Mouse (Mus musculus) right cerebral cortex, adult 18-20 months (tissue): ENCODE data around the gene Lrrc20.

Experiments
- DNase-seq: peaks from one replicate; pipeline ENCODE4 v3.0.0; 2022; ENCODE audit warnings: mixed read lengths

The Lrrc20 gene

DNA sequence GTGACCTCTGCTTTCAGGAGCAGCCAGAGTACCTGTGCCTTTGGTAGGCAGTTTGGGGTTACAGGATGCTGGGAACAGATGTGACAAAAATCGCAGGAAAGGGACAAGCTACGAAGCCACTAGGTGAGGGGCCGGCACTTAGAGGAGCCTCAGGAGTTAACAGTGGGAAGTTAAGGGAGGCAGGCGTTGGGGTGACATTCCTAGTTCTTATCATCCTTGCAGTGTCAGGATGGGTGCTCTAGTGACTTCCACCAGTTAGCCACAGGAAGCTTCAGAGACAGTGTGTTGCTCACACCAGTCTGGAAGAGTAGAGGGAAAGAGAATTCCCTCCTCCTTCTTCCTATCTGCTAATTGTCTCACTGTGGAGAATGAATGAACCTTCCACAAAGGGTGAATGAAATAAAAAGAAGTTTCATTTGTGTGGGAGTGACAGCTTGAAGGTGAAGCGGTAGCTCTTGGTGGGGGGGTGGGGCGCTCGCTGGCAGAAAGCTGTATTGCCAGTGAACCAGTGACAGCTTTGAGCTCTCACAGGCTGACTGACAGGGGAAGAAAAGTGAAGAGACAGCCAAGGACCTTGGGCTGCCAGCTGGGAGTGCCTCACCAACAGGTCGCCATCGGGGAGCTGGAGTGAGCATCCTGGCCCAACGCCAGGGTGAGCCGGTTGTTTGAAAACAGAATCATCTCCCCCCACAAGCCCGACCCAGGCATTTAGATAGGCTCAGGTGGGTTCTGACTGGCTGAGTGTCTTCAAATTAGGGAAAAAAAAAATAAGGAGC, 41.9 kb downstream of the Lrrc20 start:
- no peak for DNase-seq

DNA sequence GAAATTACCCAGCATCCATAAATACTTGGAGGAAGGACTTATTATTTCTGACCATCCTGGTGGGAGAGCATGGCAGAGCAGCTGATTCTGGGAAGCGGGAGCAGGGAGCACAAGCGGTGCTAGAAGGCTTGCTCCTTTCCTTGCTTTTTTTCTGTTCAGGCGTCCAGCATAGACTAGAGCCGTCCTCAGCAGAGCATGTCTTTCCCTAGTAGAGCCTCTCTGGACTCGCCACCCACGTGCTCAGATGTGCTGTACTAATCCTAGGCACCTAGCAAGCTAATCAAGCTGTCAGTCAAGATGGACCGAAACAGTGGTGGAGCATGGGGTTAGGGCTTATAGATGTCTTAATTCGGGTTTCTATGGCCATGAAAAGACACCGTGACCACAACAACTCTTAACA, 42.7 kb downstream of the Lrrc20 start:
- DNase-seq = no peak

DNA sequence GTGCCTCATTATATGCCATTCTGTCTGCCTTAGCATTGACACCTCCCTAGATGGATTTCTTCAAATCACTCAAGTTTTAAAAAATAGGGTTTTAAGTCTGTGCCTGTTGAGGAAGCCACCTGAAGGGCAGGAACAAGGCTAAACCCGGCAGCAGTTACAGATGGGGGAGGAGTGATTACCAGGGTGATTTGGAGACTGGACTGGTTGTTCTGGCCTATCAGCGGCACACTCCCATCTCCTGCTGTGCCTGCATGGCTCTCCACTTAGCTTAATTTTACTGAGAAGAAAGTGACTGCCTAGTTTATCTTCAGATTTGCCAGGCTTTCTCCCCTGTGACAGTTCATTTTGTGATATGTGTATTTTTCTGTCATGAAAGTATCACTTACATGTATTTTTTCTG, 43.9 kb downstream of the Lrrc20 start:
- DNase-seq = no peak

DNA sequence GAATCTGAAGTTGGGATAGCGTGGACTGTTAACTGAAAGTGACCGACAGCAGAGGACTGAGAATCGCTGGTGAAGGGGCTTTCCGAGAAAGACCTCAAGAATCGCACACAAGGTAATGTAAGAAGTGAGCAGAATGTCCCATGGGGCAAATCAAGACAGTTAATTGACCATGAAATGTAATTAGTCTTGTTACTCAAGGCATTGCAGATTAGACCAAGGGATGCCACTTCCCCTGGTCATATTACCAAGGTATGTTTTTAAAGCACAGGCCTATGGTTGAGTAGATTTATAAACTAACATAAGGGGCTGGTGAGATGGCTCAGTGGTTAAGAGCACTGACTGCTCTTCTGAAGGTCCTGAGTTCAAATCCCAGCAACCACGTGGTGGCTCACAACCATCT, 45.1 kb downstream of the Lrrc20 start:
- no peak for DNase-seq

DNA sequence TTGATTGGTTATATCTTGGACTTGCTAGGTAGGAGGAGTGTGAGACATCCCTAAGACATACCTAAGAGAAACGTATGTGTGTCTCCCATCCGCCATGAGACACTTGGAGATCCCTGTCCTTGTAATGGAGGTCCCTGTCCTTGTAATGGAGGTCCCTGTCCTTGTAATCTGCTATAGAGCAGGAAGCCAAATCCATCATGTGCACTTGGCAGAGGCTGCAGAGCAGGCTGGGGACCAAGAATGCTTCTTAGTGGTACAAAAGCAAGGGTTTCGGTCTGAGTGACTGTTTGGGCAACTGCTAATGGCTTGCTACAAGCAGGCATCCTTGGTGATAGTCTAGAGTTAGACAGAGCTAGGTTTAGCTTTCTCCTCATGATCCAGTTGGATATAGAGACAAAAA, 55.3 kb downstream of the Lrrc20 start:
- no peak for DNase-seq

DNA sequence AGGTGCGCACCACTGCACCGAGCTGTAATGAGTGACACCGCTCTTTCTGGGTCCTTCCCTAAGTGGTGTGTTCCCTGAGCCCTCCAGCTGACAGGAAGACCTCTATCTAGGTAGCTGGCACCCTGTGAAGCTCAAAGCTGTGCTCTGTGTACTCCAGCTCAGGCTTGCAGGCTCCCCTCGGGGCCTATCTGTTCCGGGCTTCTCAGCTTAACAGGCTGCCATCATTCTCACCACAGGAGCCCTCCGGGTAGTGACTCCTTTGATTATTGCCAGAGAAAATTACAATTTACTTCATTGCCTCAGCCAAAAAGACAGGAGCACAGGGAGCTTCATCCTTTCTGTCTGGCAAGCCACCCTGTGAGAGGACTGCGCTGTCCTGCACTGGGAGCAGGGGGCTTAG, 57.7 kb downstream of the Lrrc20 start:
- DNase-seq = no peak

DNA sequence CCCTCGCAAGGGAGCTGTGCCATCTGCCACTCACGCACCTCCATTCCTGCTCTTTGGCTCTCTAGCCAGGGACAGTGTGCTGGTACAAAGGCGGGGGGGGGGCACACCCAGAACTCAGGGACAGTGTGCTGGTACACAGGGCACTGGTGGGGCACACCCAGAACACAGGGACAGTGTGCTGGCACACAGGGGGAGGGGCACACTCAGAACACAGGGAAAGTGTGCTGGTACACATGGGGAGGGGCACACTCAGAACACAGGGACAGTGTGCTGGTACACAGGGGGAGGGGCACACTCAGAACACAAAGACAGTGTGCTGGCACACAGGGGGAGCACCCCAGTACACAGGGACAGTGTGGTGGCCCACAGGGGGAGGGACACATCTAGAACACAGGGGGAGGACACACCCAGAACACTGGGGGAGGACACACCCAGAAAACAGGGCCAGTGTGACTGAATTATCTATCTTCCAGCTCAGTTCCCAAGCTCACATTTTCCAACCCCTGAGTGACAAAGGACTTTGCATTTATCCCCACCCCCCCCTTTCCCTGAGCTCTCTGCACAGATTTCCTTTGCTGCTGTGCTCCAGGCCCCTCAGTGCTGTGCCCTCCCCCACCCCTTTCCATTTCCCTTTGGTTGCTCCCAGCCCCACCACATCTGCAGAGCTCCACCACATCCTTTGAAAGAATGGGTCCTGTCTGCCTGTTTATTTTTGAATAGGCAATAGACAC, 58.9 kb downstream of the Lrrc20 start:
- no peak for DNase-seq

DNA sequence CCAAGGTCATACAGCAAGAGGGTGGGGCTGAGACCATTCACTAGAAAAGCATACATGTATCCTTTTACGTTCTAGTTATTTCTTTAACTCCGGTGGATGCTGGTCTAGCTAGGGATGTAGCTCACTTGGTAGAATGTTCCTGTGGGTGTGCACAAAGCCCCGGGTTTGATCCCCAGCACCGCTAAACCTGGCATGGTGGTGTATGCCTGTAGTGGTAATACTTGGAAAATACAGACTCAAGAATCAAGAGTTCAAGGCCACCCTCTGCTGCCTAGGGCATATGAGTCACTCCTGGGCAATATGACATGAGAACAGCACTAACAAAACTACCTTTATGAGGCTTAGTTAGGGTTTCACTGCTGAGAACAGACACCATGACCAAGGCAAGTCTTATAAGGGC, 59.8 kb downstream of the Lrrc20 start:
- no peak for DNase-seq

GRCm38 (mm10) chr10:61536130-61537035, 60.8 kb downstream of the Lrrc20 start:
- DNase-seq = no peak

GRCm38 (mm10) chr10:61537036-61537380, 61.4 kb downstream of the Lrrc20 start:
- DNase-seq = no peak

- DNase-seq = no peak
Observed at GRCm38 (mm10) chr10:61538446-61538845, 62.8 kb downstream of the Lrrc20 start.

GRCm38 (mm10) chr10:61544127-61544862, 68.7 kb downstream of the Lrrc20 start:
- DNase-seq = no peak

DNA sequence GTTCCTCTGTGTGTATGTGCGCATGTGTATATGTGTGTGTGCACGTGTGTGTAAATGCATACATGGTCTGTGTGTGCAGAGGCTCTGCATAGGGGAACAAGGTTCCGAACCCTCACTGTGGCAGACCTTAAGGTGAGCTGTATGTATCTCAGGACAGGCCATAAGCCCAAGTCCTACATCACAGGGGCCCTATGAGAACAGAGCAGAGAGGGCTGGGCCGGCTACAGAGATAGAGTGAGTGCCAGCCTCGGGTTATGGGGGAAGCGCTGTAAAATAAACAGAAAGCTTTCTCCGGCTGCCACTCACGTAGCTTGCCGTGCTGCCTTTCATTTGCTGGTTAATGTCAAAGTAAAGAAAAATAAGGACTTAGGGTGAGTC, 69.3 kb downstream of the Lrrc20 start:
- no peak for DNase-seq

DNA sequence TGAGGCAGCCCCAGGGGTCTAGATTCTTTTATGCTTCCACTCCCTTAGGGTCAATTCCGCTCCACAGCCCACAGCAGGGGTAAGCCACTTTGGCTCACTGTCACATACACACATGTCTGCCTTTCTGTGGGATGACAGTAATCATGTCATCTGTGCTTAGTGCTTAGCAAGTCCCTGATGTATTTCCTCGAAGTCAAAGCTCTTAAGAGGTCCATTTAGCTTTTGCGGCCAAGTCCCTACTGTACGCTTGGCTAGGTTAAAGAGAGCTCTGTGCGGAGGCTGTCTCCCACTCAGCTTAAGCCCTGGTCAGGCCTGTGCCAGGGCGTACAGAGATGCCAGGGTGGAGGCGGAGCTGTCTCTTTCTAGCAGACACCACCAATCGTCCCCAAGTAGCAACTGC, 74.5 kb downstream of the Lrrc20 start:
- no peak for DNase-seq

DNA sequence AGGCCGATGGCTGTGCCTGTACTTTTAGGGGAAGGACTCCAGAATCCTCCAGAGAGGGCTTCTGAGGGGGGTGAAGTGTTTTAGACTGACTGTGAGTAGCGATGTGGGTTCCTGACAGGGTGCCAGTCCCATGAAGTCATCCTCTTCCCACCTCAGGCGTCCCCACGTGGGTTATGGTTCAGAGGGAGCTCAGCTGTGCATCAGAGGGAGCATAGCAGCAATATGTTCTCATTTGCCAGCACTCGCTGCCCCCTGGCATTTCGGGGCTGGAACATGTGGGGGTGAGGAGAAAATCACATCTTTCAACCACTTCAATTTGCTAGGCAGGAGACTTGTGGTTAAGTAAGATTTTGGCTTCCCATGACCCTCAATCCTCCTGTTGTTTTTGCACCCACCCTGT, 79.6 kb downstream of the Lrrc20 start:
- DNase-seq = peak; percentile 15

DNA sequence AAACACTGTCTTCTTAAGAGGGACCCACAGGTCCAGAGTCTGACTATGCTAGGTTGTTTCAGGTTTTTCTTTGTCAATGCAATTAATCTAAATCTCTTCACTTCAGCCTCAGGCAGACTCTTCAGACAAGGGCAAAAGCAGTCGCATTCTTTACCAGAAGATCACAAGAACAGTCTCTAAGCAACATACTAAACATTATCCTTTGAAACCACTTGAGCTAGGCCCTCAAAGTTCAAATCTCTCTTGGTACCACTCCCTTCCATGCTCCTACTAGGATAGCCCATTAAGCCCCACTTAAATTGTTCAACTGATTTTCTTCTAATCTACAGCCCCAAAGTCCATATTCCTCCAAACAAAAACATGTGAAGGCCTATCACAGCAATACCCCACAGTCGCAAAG, 83.0 kb downstream of the Lrrc20 start:
- no peak for DNase-seq

DNA sequence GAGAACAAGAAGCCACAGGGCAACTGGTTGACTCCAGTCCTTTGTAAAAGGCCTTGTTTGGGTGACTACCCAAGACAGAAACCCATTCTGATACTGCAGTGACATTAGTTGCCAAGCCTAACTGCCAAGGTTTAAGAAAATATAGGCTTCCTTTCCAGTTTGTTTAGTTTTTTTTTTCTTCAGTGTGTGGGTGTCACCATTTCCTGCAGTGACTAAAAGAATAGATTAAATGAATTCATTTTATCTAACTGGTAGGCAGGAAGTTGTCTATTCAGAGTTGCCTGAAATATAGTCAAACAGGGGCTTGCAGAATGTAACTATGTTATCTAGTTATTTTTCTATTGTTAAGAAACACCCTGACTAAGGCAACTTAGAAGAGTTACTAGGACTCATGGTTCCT, 83.9 kb downstream of the Lrrc20 start:
- no peak for DNase-seq

DNA sequence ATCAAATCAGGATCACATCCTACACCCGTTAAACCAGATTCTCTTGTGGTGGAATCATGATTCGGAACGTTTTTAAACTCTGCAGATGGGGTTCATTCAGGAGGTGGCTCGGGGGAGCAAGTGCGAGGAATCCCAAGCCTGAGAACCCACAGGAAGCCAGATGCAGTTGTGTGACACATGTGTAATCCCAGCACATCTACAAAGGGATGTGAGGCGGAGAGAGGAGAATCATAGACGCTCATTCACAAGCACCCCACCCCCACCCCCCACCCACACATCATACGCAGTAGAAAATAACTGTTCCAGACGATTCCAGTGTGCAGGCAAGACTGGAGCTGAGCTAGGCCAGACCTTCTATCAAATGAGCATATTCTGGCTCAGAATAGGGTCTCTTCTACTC, 87.9 kb downstream of the Lrrc20 start:
- DNase-seq = peak; percentile 49

- DNase-seq = peak; percentile 21
Observed at GRCm38 (mm10) chr10:61564408-61564807, 88.8 kb downstream of the Lrrc20 start.

GRCm38 (mm10) chr10:61570181-61570580, 94.6 kb downstream of the Lrrc20 start:
- peak; percentile 55 for DNase-seq

GRCm38 (mm10) chr10:61572126-61572525, 96.5 kb downstream of the Lrrc20 start:
- DNase-seq = no peak

DNA sequence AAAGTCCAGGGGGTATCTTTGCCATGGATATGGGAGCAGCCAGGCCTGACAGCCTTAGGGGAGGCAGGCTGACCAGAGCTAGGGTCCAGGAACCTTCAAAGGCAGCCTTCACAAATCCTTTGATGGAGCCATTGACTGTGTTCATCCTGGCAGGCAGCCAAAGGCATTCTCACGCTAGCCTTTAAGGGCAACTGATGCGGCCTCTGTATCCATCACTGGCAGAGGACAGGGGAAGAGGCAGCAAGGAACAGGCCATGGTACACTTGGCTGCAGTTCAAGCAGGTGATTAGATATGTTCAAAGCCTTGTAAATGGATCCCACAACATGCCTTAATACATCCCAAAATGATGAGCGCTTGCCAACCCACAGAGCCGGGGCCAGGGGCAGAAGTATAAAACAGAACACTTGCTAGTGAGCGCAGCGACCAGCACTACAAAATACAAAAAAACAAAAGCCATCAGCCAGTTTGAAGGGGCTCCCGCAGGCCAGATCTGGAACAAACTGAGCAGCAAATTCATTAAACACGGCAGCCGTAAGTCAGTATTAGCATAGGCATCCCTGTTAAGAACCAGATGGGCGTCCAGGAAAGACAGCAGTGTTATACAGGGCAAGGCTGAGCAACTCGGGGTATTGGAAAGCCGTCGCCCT, 100.6 kb downstream of the Lrrc20 start:
- no peak for DNase-seq
